ENCODE assay signal across 19 mouse cellular contexts in genomic region chrX:8236704-8237103, GRCm38 (mm10). TPM values are rescaled to one million over a fixed set of nuclear protein-coding genes. Genes with fewer than 3 reads are reported as not detected.
"Had no signal": no experiment of that assay in that cellular context is flagged by ENCODE, and none has a peak within 500 bp of the region (broad histone marks: within the 10 kb centered on the region; RNA-seq: fewer than 3 reads in every experiment).

No protein-coding gene starts in this region.

- H3K4me1 ChIP-seq: lung, embryonic 15.5 days; megakaryocyte, embryonic 14.5 days; midbrain, embryonic 13.5 days; midbrain, embryonic 15.5 days; neural tube, embryonic 12.5 days had no signal

- H3K4me3 ChIP-seq: lung, embryonic 15.5 days; megakaryocyte, embryonic 14.5 days; midbrain, embryonic 13.5 days; midbrain, embryonic 15.5 days; neural tube, embryonic 12.5 days had no signal

- H3K4me2 ChIP-seq: lung, embryonic 15.5 days; midbrain, embryonic 11.5 days; midbrain, embryonic 13.5 days; midbrain, embryonic 15.5 days; neural tube, embryonic 12.5 days had no signal

- H3K27me3 ChIP-seq: lung, embryonic 15.5 days; megakaryocyte, embryonic 14.5 days; midbrain, embryonic 13.5 days; midbrain, embryonic 15.5 days; neural tube, embryonic 12.5 days had no signal

- DNase-seq: lung, adult 2 months; lung, postnatal 14 days; lung, postnatal 36 days; right cerebral cortex, postnatal 25 days; right cerebral cortex, postnatal 4 days; spleen, adult 18-20 months; thymus, adult 2 months; thymus, postnatal 25 days; thymus, postnatal 4 days had no signal

- H3K9me3 ChIP-seq: lung, embryonic 15.5 days; megakaryocyte, embryonic 14.5 days; midbrain, embryonic 13.5 days; midbrain, embryonic 15.5 days; neural tube, embryonic 12.5 days had no signal

- H3K36me3 ChIP-seq: lung, embryonic 15.5 days; midbrain, embryonic 15.5 days had no signal

- H3K9ac ChIP-seq: lung, embryonic 15.5 days; midbrain, embryonic 13.5 days; midbrain, embryonic 15.5 days; neural tube, embryonic 12.5 days had no signal

- H3K27ac ChIP-seq: lung, embryonic 15.5 days; macrophage; midbrain, embryonic 13.5 days; midbrain, embryonic 15.5 days; neural tube, embryonic 12.5 days had no signal

- ATAC-seq: lung, postnatal 0 days; midbrain, embryonic 13.5 days; midbrain, embryonic 15.5 days had no signal

RNA-seq across cellular contexts. Expression of gene Slc38a5, which starts 34.2 kb away (rescaled TPM):
- total RNA-seq: monocyte, adult 5-6 weeks; neutrophil, adult 5-6 weeks had no signal
- polyA plus RNA-seq: macrophage had no signal
